Mouse (Mus musculus) bone marrow, adult 2 months (tissue): Measurements from ENCODE around the gene Dnajc1. TPM values are rescaled to one million over a fixed set of nuclear protein-coding genes. Genes with fewer than 3 reads are reported as not detected.

ENCODE experiments used
- H3K27ac ChIP-seq: fragments of 200-500 bp; 2 replicates; pipeline ENCODE4 v1.5.1; 2012; ENCODE audit warnings: low read depth, mild to moderate bottlenecking, control low read depth, inconsistent platforms, low read length; ENCODE audit not compliant: control insufficient read depth, poor library complexity, insufficient read depth
- H3K4me1 ChIP-seq: fragments of 200-500 bp; 2 replicates; pipeline ENCODE4 v1.6.1; 2011; ENCODE audit warnings: low read length; ENCODE audit not compliant: control insufficient read depth, insufficient read depth
- H3K4me3 ChIP-seq: fragments of 200-500 bp; replicated peaks from 2 replicates; pipeline ENCODE3; 2011; ENCODE audit warnings: mild to moderate bottlenecking, low read depth, low read length, control low read depth; ENCODE audit not compliant: control insufficient read depth
- CTCF ChIP-seq: fragments of 200-500 bp; IDR thresholded peaks from 2 replicates; pipeline ENCODE4 v1.5.1; 2011; ENCODE audit warnings: low read length, control low read depth; ENCODE audit not compliant: control insufficient read depth, insufficient read depth
- POLR2A ChIP-seq: fragments of 200-500 bp; IDR thresholded peaks from 2 replicates; pipeline ENCODE4 v1.6.1; 2011; ENCODE audit warnings: low read depth, mild to moderate bottlenecking, control low read depth, low read length, borderline replicate concordance; ENCODE audit not compliant: control insufficient read depth
- WGBS: fragments of 180-500 bp; shearing (Covaris S2); methylation state at CpG from one replicate; pipeline ENCODE4 v1.1.7; 2018; 5-methylcytosine and 5-hydroxymethylcytosine counted together
- polyA plus RNA-seq: library from polyadenylated mRNA; stranded (reverse); fragments of >200 nt; gene quantifications from 2 replicates; pipeline ENCODE4 v1.2.4, GENCODE M21; 2011; ENCODE audit warnings: low replicate concordance; ENCODE audit not compliant: missing spikeins, insufficient read depth, insufficient read length

Dnajc1 gene
- polyA plus RNA-seq, 1 experiment, result 9.6 TPM

- Histone ChIP-seq H3K27ac (no peak overlapping the region), H3K4me3 (no peak overlapping the region), H3K4me1 (no peaks in the 10 kb centered on the region)
- TF ChIP-seq POLR2A, result no peak
- TF ChIP-seq CTCF, result no peak
- 98% methylated on average over 1 of the region's 1 CpGs for WGBS
These were observed 190.7 kb downstream of the Dnajc1 start for GRCm38 (mm10) chr2:18201820-18202462.

GRCm38 (mm10) chr2:18195691-18196396 lies 196.8 kb downstream of the Dnajc1 start:
- Histone ChIP-seq H3K4me3 (no peak overlapping the region), H3K4me1 (no peaks in the 10 kb centered on the region), H3K27ac (no peak overlapping the region)
- 62% methylated on average over 3 of the region's 3 CpGs for WGBS
- TF ChIP-seq CTCF (no peak), POLR2A (no peak)

GRCm38 (mm10) chr2:18195285-18195684 lies 197.3 kb downstream of the Dnajc1 start:
- Histone ChIP-seq H3K4me3 (no peak overlapping the region), H3K4me1 (no peaks in the 10 kb centered on the region), H3K27ac (no peak overlapping the region)
- WGBS, result 63% methylated on average over 4 of the region's 4 CpGs
- TF ChIP-seq CTCF (no peak), POLR2A (no peak)

- TF ChIP-seq CTCF (no peak), POLR2A (no peak)
- 91% methylated on average over 2 of the region's 2 CpGs for WGBS
- H3K27ac ChIP-seq, result no peak overlapping the region
These were observed 204.3 kb downstream of the Dnajc1 start for GRCm38 (mm10) chr2:18188367-18188766.

GRCm38 (mm10) chr2:18183079-18183478 lies 209.6 kb downstream of the Dnajc1 start:
- H3K27ac ChIP-seq, result no peak overlapping the region
- no peak overlapping the region for H3K4me3 ChIP-seq
- H3K4me1 ChIP-seq, result no peaks in the 10 kb centered on the region
- no peak for TF ChIP-seq POLR2A
- no peak for TF ChIP-seq CTCF

More at GRCm38 (mm10) chr2:18188367-18188766, 204.3 kb downstream of the Dnajc1 start:
- H3K4me1 ChIP-seq, result no peaks in the 10 kb centered on the region
- no peak overlapping the region for H3K4me3 ChIP-seq

- no peak overlapping the region for H3K4me3 ChIP-seq
- H3K4me1 ChIP-seq, result no peaks in the 10 kb centered on the region
- 87% methylated on average over 3 of the region's 3 CpGs for WGBS
- TF ChIP-seq CTCF, result no peak
- TF ChIP-seq POLR2A, result no peak
- no peak overlapping the region for H3K27ac ChIP-seq
These were observed 211.0 kb downstream of the Dnajc1 start for GRCm38 (mm10) chr2:18181631-18182030.

GRCm38 (mm10) chr2:18180323-18180722 lies 212.3 kb downstream of the Dnajc1 start:
- no peak overlapping the region for H3K27ac ChIP-seq
- TF ChIP-seq CTCF (no peak), POLR2A (no peak)
- H3K4me1 ChIP-seq, result no peaks in the 10 kb centered on the region
- whole genome bisulfite sequencing, result 90% methylated on average over 5 of the region's 5 CpGs
- H3K4me3 ChIP-seq, result no peak overlapping the region

- H3K27ac ChIP-seq, result no peak overlapping the region
- no peak overlapping the region for H3K4me3 ChIP-seq
- WGBS, result 83% methylated on average over 3 of the region's 3 CpGs
- TF ChIP-seq CTCF (no peak), POLR2A (no peak)
- no peaks in the 10 kb centered on the region for H3K4me1 ChIP-seq
These were observed 216.4 kb downstream of the Dnajc1 start for GRCm38 (mm10) chr2:18176235-18176634.
